10 mouse cellular contexts compared by ENCODE assay signal in the genomic region with DNA sequence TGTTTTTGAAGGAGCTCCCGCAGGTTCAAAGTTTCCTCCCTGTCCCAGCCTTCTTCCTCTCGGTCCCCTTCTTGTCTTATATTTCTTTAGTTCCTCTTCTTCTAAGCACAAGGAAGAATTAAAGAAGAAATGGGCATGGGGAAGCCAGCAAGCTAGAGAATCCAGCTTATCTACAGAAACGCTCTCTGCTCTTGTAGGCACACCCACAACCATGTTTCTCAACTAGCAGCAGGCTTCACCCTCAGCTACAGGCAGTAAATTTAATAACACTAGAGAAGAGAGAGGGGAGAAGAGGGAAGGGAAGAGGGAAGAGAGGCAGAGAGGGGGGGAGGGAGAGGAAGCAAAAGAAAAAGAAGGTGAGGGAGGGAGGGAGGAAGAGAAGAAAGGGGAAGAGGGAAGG. TPM values are rescaled to one million over a fixed set of nuclear protein-coding genes. Genes with fewer than 3 reads are reported as not detected.
DNase-seq lines count a peak whose midpoint lies in the region; ATAC-seq and TF ChIP-seq lines count a peak whose summit lies in the region.
"Had no signal": no experiment of that assay in that cellular context is flagged by ENCODE, and none has a peak within 500 bp of the region (broad histone marks: within the 10 kb centered on the region; RNA-seq: fewer than 3 reads in every experiment).

No protein-coding gene starts in this region.

- ATAC-seq in kidney, embryonic 14.5 days (ENCODE audit: low FRiP score, low TSS enrichment), result no peak
- ATAC-seq in G1E (ENCODE audit: extremely low read depth, insufficient number of reproducible peaks, low FRiP score, poor library complexity, severe bottlenecking), result peak; percentile 18; the same call in 1 of the 2 replicates
- no peak for ATAC-seq in embryonic facial prominence, embryonic 14.5 days (ENCODE audit: low read depth)
- ATAC-seq in liver, postnatal 0 days, result no peak

- H3K4me2 ChIP-seq in kidney, embryonic 14.5 days (replicated peaks; ENCODE audit: low read depth, low read length), result no peak overlapping the region
- H3K4me2 ChIP-seq in embryonic facial prominence, embryonic 14.5 days (ENCODE audit: low read depth, low read length), result no peak overlapping the region
- H3K4me2 ChIP-seq in liver, postnatal 0 days (ENCODE audit: low read depth, low read length), result peak overlapping the region; percentile 67

- H3K4me3 ChIP-seq in kidney, embryonic 14.5 days (ENCODE audit: low read length), result no peak overlapping the region
- H3K4me3 ChIP-seq in G1E (ENCODE audit: low read depth, low read length), result no peak overlapping the region; the same call in 1 of the 2 replicates
- H3K4me3 ChIP-seq in embryonic facial prominence, embryonic 14.5 days (ENCODE audit: low read depth, low read length), result no peak overlapping the region
- H3K4me3 ChIP-seq in liver, postnatal 0 days (ENCODE audit: low read depth, low read length), result 0 out of 2 replicates have a peak overlapping the region, but pooled peaks have one; percentile 11

- 53% methylated on average over 3 of the region's 3 CpGs for WGBS in kidney, embryonic 14.5 days
- WGBS in embryonic facial prominence, embryonic 14.5 days, result 73% methylated on average over 3 of the region's 3 CpGs
- WGBS in liver, postnatal 0 days (ENCODE audit: insufficient replicate concordance), result 23% methylated on average over 3 of the region's 3 CpGs

- no peaks in the 10 kb centered on the region; the same call in 1 of the 2 replicates for H3K36me3 ChIP-seq in kidney, embryonic 14.5 days (ENCODE audit: control insufficient read depth, insufficient read depth, low read length)
- peaks cover 74% of the 10 kb centered on the region for H3K36me3 ChIP-seq in G1E (replicated peaks)
- peaks cover 34% of the 10 kb centered on the region for H3K36me3 ChIP-seq in embryonic facial prominence, embryonic 14.5 days (ENCODE audit: control insufficient read depth, insufficient read depth, low read length)
- no peaks in the 10 kb centered on the region for H3K36me3 ChIP-seq in liver, postnatal 0 days (replicated peaks; ENCODE audit: insufficient read depth, low read length)

- DNase-seq in kidney, postnatal 4 days, result no peak
- no peak for DNase-seq in G1E (ENCODE audit: low spot score)
- no peak for DNase-seq in embryonic facial prominence, embryonic 14.5 days (ENCODE audit: low spot score)
- DNase-seq in liver, postnatal 0 days, result no peak
- no peak for DNase-seq in cerebellum, adult 9-11 months
- DNase-seq in left cerebral cortex, adult 8-10 months (ENCODE audit: low spot score in 2 of 2), result no peak
- no peak for DNase-seq in adrenal gland, postnatal 36 days
- DNase-seq: cerebellum, postnatal 10 days; thymus, adult 2 months had no signal

- H3K4me1 ChIP-seq in kidney, embryonic 14.5 days (ENCODE audit: control insufficient read depth, insufficient read depth, low read length), result peaks cover 35% of the 10 kb centered on the region
- peaks cover 51% of the 10 kb centered on the region for H3K4me1 ChIP-seq in G1E (ENCODE audit: insufficient read depth, low read depth, low read length)
- peaks cover 15% of the 10 kb centered on the region; the same call in 1 of the 2 replicates for H3K4me1 ChIP-seq in embryonic facial prominence, embryonic 14.5 days (ENCODE audit: control insufficient read depth, insufficient read depth, low read length)
- peaks cover 39% of the 10 kb centered on the region for H3K4me1 ChIP-seq in liver, postnatal 0 days (ENCODE audit: insufficient read depth)

- no peak for TF ChIP-seq CTCF in G1E (IDR thresholded peaks at IDR 0.05; ENCODE audit: low read depth, low read length)
- no peak for TF ChIP-seq CTCF in liver, postnatal 0 days (IDR thresholded peaks at IDR 0.05; ENCODE audit: low read depth)

- H3K9me3 ChIP-seq in kidney, embryonic 14.5 days (ENCODE audit: control insufficient read depth, low read length), result no peaks in the 10 kb centered on the region
- H3K9me3 ChIP-seq in G1E (replicated peaks), result no peaks in the 10 kb centered on the region
- no peaks in the 10 kb centered on the region for H3K9me3 ChIP-seq in embryonic facial prominence, embryonic 14.5 days (ENCODE audit: control insufficient read depth, low read length)
- no peaks in the 10 kb centered on the region for H3K9me3 ChIP-seq in liver, postnatal 0 days (ENCODE audit: low read length)

- no peak for TF ChIP-seq EP300 in liver, postnatal 0 days (IDR thresholded peaks at IDR 0.05; ENCODE audit: low read depth)

- H3K27ac ChIP-seq in kidney, embryonic 14.5 days (ENCODE audit: low read depth, low read length), result peak overlapping the region; percentile 65; the same call in 1 of the 2 replicates
- H3K27ac ChIP-seq in embryonic facial prominence, embryonic 14.5 days (replicated peaks; ENCODE audit: low read depth, low read length), result peak overlapping the region; percentile 2; the same call in 1 of the 2 replicates
- H3K27ac ChIP-seq in liver, postnatal 0 days (ENCODE audit: low read depth), result peak overlapping the region; percentile 89

- no peak overlapping the region for H3K9ac ChIP-seq in kidney, embryonic 14.5 days (ENCODE audit: low read depth, low read length)
- H3K9ac ChIP-seq in embryonic facial prominence, embryonic 14.5 days (ENCODE audit: low read depth, low read length), result no peak overlapping the region
- H3K9ac ChIP-seq in liver, postnatal 0 days (replicated peaks), result peak overlapping the region; percentile 13; the same call in 1 of the 2 replicates

- no peaks in the 10 kb centered on the region for H3K27me3 ChIP-seq in kidney, embryonic 14.5 days (ENCODE audit: control insufficient read depth, insufficient read depth, low read length)
- H3K27me3 ChIP-seq in G1E (ENCODE audit: insufficient read depth, low read length), result no peaks in the 10 kb centered on the region
- no peaks in the 10 kb centered on the region for H3K27me3 ChIP-seq in embryonic facial prominence, embryonic 14.5 days (replicated peaks; ENCODE audit: control insufficient read depth, insufficient read depth, low read length)
- H3K27me3 ChIP-seq in liver, postnatal 0 days (ENCODE audit: insufficient read depth, low read length), result no peaks in the 10 kb centered on the region

RNA-seq across cellular contexts. Expression of a gene that starts 29.1 kb away (rescaled TPM):
- 54.7 and 55.0 TPM in 2 replicates for polyA plus RNA-seq in kidney, embryonic 14.5 days (2014; fragmentation: Nextera tagmentation; extraction: Ambion mirVana)
- total RNA-seq in G1E (2014; fragmentation: Nextera tagmentation) (19.7 and 28.5 TPM in 2 replicates), G1E (2017) (26.9 and 36.6 TPM in 2 replicates)
- 7.5 and 7.7 TPM in 2 replicates for polyA plus RNA-seq in G1E (2012)
- 48.1 and 52.3 TPM in 2 replicates for polyA plus RNA-seq in embryonic facial prominence, embryonic 14.5 days (2014; fragmentation: Nextera tagmentation; extraction: Ambion mirVana)
- 4.4 and 5.4 TPM in 2 replicates for polyA plus RNA-seq in liver, postnatal 0 days (2015; fragmentation: Nextera tagmentation; extraction: Ambion mirVana)
- 10 to 100 TPM; 22.5 to 29.1 (median 25.3) TPM for total RNA-seq in left cerebral cortex, adult 8-10 months (2022)
- total RNA-seq in adrenal gland, postnatal 36 days (2021), result 10 to 100 TPM; 12.9 to 14.7 TPM

RNA-seq across cellular contexts. Expression of a gene that starts 44.0 kb away (rescaled TPM):
- polyA plus RNA-seq in kidney, embryonic 14.5 days (2014; fragmentation: Nextera tagmentation; extraction: Ambion mirVana), result 8.7 and 9.6 TPM in 2 replicates
- total RNA-seq in G1E (2014; fragmentation: Nextera tagmentation) (not detected in 2 replicates), G1E (2017) (under 0.01 and 0.16 TPM in 2 replicates)
- not detected in 2 replicates for polyA plus RNA-seq in G1E (2012)
- 19.5 and 20.3 TPM in 2 replicates for polyA plus RNA-seq in embryonic facial prominence, embryonic 14.5 days (2014; fragmentation: Nextera tagmentation; extraction: Ambion mirVana)
- 0.82 and 0.95 TPM in 2 replicates for polyA plus RNA-seq in liver, postnatal 0 days (2015; fragmentation: Nextera tagmentation; extraction: Ambion mirVana)
- total RNA-seq in left cerebral cortex, adult 8-10 months (2022), result 10 to 100 TPM; 29.9 to 33.2 (median 31.8) TPM
- 10 to 100 TPM; 46.5 to 65.9 TPM for total RNA-seq in adrenal gland, postnatal 36 days (2021)

Comparison
In these comparisons a context has a peak if more than half of its experiments do, and no peak if none do; other contexts are left out.
1. H3K27ac ChIP-seq: peak in every context shown above with its lines; median percentile 89 in liver, postnatal 0 days; 65 in kidney, embryonic 14.5 days; 2 in embryonic facial prominence, embryonic 14.5 days.